Mouse (Mus musculus): Measurements from ENCODE around the gene Dab1. TPM values are rescaled to one million over a fixed set of nuclear protein-coding genes. Genes with fewer than 3 reads are reported as not detected.
A peak's percentile ranks its signal among the peaks of the same experiment; 100 is the strongest.

Gene Dab1
- polyA plus RNA-seq, 1 experiment from 2014 or later = 3.0 TPM

GRCm38 (mm10) chr4:104025117-104025694 lies 406.0 kb downstream of the Dab1 start:
- peak; percentile 86 for ATAC-seq (ENCODE audit: low read depth)
- no peaks in the 10 kb centered on the region for H3K36me3 ChIP-seq (ENCODE audit: control insufficient read depth, insufficient read depth, low read length)

DNA sequence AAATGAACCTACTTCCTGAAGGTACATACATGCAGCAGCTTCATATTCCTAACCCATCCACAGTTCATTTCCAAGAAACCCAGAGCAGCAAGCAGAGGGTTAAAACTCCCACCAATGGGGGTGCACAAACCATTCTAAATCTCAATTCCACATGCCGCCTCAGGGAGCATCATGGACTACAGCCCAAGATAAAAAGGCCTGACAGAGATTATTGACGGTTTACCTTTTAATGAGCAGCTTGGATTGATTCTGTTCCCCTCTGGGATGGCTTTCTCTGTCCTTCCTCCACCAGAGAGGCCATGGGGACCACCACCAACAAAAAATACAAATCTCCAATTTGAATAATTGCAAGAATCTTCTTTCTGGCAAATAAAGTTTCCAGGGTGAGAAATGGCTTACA lies 407.7 kb downstream of the Dab1 start:
- 52% methylated on average over 2 of the region's 2 CpGs for WGBS
- no peak overlapping the region for H3K4me2 ChIP-seq (ENCODE audit: low read depth, low read length)
- H3K27me3 ChIP-seq (ENCODE audit: control insufficient read depth, insufficient read depth, low read depth, low read length) = no peaks in the 10 kb centered on the region
- H3K27ac ChIP-seq (ENCODE audit: low read length) = no peak overlapping the region
- H3K4me3 ChIP-seq (ENCODE audit: low read length) = no peak overlapping the region
- H3K9ac ChIP-seq (ENCODE audit: low read length) = no peak overlapping the region
- H3K4me1 ChIP-seq (replicated peaks; ENCODE audit: control insufficient read depth, insufficient read depth, low read length) = no peaks in the 10 kb centered on the region
- ATAC-seq (ENCODE audit: low read depth) = no peak
- H3K9me3 ChIP-seq (ENCODE audit: control insufficient read depth, low read length) = no peaks in the 10 kb centered on the region
- H3K36me3 ChIP-seq (ENCODE audit: control insufficient read depth, insufficient read depth, low read length) = no peaks in the 10 kb centered on the region

More at GRCm38 (mm10) chr4:104025117-104025694, 406.0 kb downstream of the Dab1 start:
- no peaks in the 10 kb centered on the region for H3K27me3 ChIP-seq (ENCODE audit: control insufficient read depth, insufficient read depth, low read depth, low read length)
- H3K27ac ChIP-seq (ENCODE audit: low read length) = peak overlapping the region; percentile 19
- no peak overlapping the region for H3K4me2 ChIP-seq (ENCODE audit: low read depth, low read length)
- H3K9ac ChIP-seq (ENCODE audit: low read length) = no peak overlapping the region
- 34% methylated on average over 2 of the region's 2 CpGs for WGBS
- H3K9me3 ChIP-seq (ENCODE audit: control insufficient read depth, low read length) = no peaks in the 10 kb centered on the region
- no peaks in the 10 kb centered on the region for H3K4me1 ChIP-seq (replicated peaks; ENCODE audit: control insufficient read depth, insufficient read depth, low read length)
- H3K4me3 ChIP-seq (ENCODE audit: low read length) = no peak overlapping the region

DNA sequence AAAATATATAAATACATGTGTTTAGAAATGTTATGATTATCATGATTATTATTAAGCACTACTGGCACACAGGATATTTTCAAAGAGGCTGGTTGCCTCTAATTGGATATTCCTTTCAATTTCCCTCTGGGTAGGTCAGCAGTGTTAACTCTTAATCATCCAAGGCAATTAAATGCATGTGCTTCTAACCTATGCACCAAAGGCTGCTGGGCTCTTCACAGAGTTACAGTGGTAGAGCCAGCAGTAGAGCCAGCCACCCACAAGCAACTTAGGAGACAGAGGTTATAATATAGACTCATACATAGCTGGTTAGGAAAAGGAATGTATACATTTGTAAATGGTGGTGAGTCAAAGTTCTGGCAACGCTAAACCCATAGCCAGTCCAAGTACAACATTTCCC lies 408.1 kb downstream of the Dab1 start:
- H3K9ac ChIP-seq (ENCODE audit: low read length) = no peak overlapping the region
- no peaks in the 10 kb centered on the region for H3K36me3 ChIP-seq (ENCODE audit: control insufficient read depth, insufficient read depth, low read length)
- H3K27me3 ChIP-seq (ENCODE audit: control insufficient read depth, insufficient read depth, low read depth, low read length) = no peaks in the 10 kb centered on the region
- H3K4me2 ChIP-seq (ENCODE audit: low read depth, low read length) = no peak overlapping the region
- H3K4me1 ChIP-seq (replicated peaks; ENCODE audit: control insufficient read depth, insufficient read depth, low read length) = no peaks in the 10 kb centered on the region
- no peak for ATAC-seq (ENCODE audit: low read depth)
- 63% methylated on average over 1 of the region's 1 CpGs for WGBS
- no peak overlapping the region for H3K4me3 ChIP-seq (ENCODE audit: low read length)
- no peak overlapping the region for H3K27ac ChIP-seq (ENCODE audit: low read length)
- H3K9me3 ChIP-seq (ENCODE audit: control insufficient read depth, low read length) = no peaks in the 10 kb centered on the region

GRCm38 (mm10) chr4:104036091-104036490 lies 416.9 kb downstream of the Dab1 start:
- Histone ChIP-seq H3K4me2 (ENCODE audit: low read depth, low read length) (no peak overlapping the region), H3K27me3 (ENCODE audit: control insufficient read depth, insufficient read depth, low read depth, low read length) (no peaks in the 10 kb centered on the region), H3K9ac (ENCODE audit: low read length) (no peak overlapping the region), H3K36me3 (ENCODE audit: control insufficient read depth, insufficient read depth, low read length) (no peaks in the 10 kb centered on the region), H3K4me3 (ENCODE audit: low read length) (no peak overlapping the region), H3K9me3 (ENCODE audit: control insufficient read depth, low read length) (no peaks in the 10 kb centered on the region), H3K27ac (ENCODE audit: low read length) (no peak overlapping the region), H3K4me1 (replicated peaks; ENCODE audit: control insufficient read depth, insufficient read depth, low read length) (0 out of 2 replicates have a peak, but pooled peaks cover 3% of the 10 kb centered on the region)
- ATAC-seq (ENCODE audit: low read depth) = no peak

DNA sequence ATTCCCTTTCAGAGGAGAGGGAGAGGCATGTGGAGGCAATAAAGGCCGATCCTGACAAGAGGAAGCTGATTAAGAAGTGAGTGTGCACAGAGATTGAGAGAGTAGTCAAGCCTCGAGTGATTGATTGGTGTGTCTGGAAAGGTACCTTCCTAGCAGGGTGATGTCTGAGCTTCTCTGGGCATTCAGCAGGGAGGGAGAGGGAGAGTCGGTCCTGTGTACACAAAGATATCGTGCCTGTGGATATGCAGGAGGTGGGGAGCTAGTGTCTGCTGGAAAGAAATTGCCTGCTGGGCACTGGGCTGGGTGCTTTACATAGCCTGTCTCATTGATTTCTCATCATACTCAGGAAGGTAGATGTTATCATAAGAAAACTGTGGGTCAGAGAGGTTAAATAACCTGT lies 420.4 kb downstream of the Dab1 start:
- H3K9me3 ChIP-seq (ENCODE audit: control insufficient read depth, low read length) = no peaks in the 10 kb centered on the region
- no peaks in the 10 kb centered on the region for H3K36me3 ChIP-seq (ENCODE audit: control insufficient read depth, insufficient read depth, low read length)
- H3K9ac ChIP-seq (ENCODE audit: low read length) = no peak overlapping the region
- H3K4me1 ChIP-seq (replicated peaks; ENCODE audit: control insufficient read depth, insufficient read depth, low read length) = 0 out of 2 replicates have a peak, but pooled peaks cover 10% of the 10 kb centered on the region
- ATAC-seq (ENCODE audit: low read depth) = no peak
- 12% methylated on average over 4 of the region's 4 CpGs for WGBS
- peak overlapping the region; percentile 57 for H3K27ac ChIP-seq (ENCODE audit: low read length)
- H3K27me3 ChIP-seq (ENCODE audit: control insufficient read depth, insufficient read depth, low read depth, low read length) = no peaks in the 10 kb centered on the region
- H3K4me2 ChIP-seq (ENCODE audit: low read depth, low read length) = no peak overlapping the region
- H3K4me3 ChIP-seq (ENCODE audit: low read length) = no peak overlapping the region

DNA sequence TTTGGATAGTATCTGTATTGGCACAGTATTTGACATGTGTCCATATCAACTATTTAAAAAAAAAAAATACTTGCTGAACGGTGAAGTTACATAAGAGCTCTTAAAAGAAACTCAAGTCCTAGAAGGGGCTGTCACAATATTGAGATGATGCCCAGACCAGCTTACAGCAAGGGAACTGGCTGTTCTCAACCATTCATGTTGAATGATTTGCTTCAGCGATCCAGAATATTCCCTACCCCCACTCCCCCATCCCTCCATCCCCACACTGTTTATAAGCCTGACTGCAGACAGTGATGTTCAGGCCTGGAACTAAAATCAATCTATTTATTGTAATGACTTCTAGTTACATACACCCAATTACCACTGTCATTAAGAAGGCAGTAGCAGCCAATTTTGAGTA lies 424.3 kb downstream of the Dab1 start:
- H3K9ac ChIP-seq (ENCODE audit: low read length) = no peak overlapping the region
- H3K27me3 ChIP-seq (ENCODE audit: control insufficient read depth, insufficient read depth, low read depth, low read length) = no peaks in the 10 kb centered on the region
- no peaks in the 10 kb centered on the region for H3K9me3 ChIP-seq (ENCODE audit: control insufficient read depth, low read length)
- H3K4me3 ChIP-seq (ENCODE audit: low read length) = no peak overlapping the region
- no peaks in the 10 kb centered on the region for H3K36me3 ChIP-seq (ENCODE audit: control insufficient read depth, insufficient read depth, low read length)
- peaks cover 17% of the 10 kb centered on the region for H3K4me1 ChIP-seq (replicated peaks; ENCODE audit: control insufficient read depth, insufficient read depth, low read length)
- ATAC-seq (ENCODE audit: low read depth) = no peak
- H3K27ac ChIP-seq (ENCODE audit: low read length) = no peak overlapping the region
- no peak overlapping the region for H3K4me2 ChIP-seq (ENCODE audit: low read depth, low read length)
- 39% methylated on average over 2 of the region's 2 CpGs for WGBS

DNA sequence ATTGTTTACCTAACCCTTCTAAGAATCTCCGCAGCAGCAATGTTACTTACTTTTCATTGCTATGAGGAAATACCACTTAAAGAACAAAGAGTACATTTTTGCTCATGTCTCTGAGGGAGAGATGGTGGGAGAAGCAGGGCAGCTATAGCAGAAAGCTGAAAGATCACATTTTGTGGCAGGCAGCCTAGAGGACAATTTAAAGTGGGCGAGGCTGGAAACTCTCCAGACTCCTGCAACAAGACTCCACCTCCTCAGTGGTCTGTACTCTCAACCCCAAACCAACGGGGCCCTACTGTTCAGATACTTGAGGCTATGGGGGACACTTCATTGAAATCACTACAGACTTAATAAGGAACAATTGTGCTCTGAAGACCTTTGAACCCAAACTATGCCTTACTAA lies 425.5 kb downstream of the Dab1 start:
- Histone ChIP-seq H3K36me3 (ENCODE audit: control insufficient read depth, insufficient read depth, low read length) (no peaks in the 10 kb centered on the region), H3K4me2 (ENCODE audit: low read depth, low read length) (no peak overlapping the region), H3K27ac (ENCODE audit: low read length) (peak overlapping the region; percentile 57), H3K4me3 (ENCODE audit: low read length) (no peak overlapping the region), H3K9me3 (ENCODE audit: control insufficient read depth, low read length) (no peaks in the 10 kb centered on the region), H3K27me3 (ENCODE audit: control insufficient read depth, insufficient read depth, low read depth, low read length) (no peaks in the 10 kb centered on the region), H3K4me1 (replicated peaks; ENCODE audit: control insufficient read depth, insufficient read depth, low read length) (peaks cover 16% of the 10 kb centered on the region), H3K9ac (ENCODE audit: low read length) (no peak overlapping the region)
- WGBS = 13% methylated on average over 3 of the region's 3 CpGs
- ATAC-seq (ENCODE audit: low read depth) = peak; percentile 85

GRCm38 (mm10) chr4:104047966-104048804 lies 429.0 kb downstream of the Dab1 start:
- no peak overlapping the region for H3K4me3 ChIP-seq (ENCODE audit: low read length)
- no peak overlapping the region for H3K9ac ChIP-seq (ENCODE audit: low read length)
- H3K4me1 ChIP-seq (replicated peaks; ENCODE audit: control insufficient read depth, insufficient read depth, low read length) = peaks cover 16% of the 10 kb centered on the region
- ATAC-seq (ENCODE audit: low read depth) = peak; percentile 59; the same call in 1 of the 2 replicates
- 26% methylated on average over 7 of the region's 7 CpGs for WGBS
- H3K4me2 ChIP-seq (ENCODE audit: low read depth, low read length) = peak overlapping the region; percentile 40
- H3K9me3 ChIP-seq (ENCODE audit: control insufficient read depth, low read length) = no peaks in the 10 kb centered on the region
- H3K27me3 ChIP-seq (ENCODE audit: control insufficient read depth, insufficient read depth, low read depth, low read length) = no peaks in the 10 kb centered on the region
- H3K27ac ChIP-seq (ENCODE audit: low read length) = peak overlapping the region; percentile 77
- no peaks in the 10 kb centered on the region for H3K36me3 ChIP-seq (ENCODE audit: control insufficient read depth, insufficient read depth, low read length)

- no peak overlapping the region for H3K9ac ChIP-seq (ENCODE audit: low read length)
- H3K4me1 ChIP-seq (replicated peaks; ENCODE audit: control insufficient read depth, insufficient read depth, low read length) = no peaks in the 10 kb centered on the region
- 0 out of 2 replicates have a peak, but pooled peaks have one; percentile 12 for ATAC-seq (ENCODE audit: low read depth)
- H3K36me3 ChIP-seq (ENCODE audit: control insufficient read depth, insufficient read depth, low read length) = no peaks in the 10 kb centered on the region
- H3K27ac ChIP-seq (ENCODE audit: low read length) = no peak overlapping the region
- no peak overlapping the region for H3K4me3 ChIP-seq (ENCODE audit: low read length)
- H3K4me2 ChIP-seq (ENCODE audit: low read depth, low read length) = no peak overlapping the region
- no peaks in the 10 kb centered on the region for H3K27me3 ChIP-seq (ENCODE audit: control insufficient read depth, insufficient read depth, low read depth, low read length)
- no peaks in the 10 kb centered on the region for H3K9me3 ChIP-seq (ENCODE audit: control insufficient read depth, low read length)
These were observed 438.0 kb downstream of the Dab1 start for GRCm38 (mm10) chr4:104057116-104057515.
